Mouse (Mus musculus): Measurements from ENCODE around the gene Cyb561d1. TPM values are rescaled to one million over a fixed set of nuclear protein-coding genes. Genes with fewer than 3 reads are reported as not detected.

The Cyb561d1 gene
- total RNA-seq, 2 experiments from 2014 or later = 8.3 to 10.0 TPM

DNA sequence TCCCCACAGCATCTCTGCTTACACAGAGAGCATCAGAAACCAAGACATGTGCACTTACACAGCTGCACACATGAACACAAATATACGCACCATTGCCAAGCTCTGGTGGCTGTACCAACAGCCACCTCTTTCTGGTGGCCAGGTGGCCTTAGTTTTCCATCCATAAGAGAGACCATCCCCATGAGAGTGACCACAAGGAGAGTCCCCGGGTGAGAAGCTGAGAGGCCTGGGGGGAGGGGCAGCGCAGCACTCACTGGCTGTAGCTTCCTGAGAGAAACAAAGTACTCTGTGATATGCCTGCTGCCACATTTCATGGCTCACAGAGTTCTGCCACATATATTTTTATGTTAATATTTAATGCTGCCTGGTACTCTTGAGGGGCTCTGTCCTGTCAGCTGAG lies 31.8 kb downstream of the Cyb561d1 start:
- DNase-seq (ENCODE audit: low spot score in 2 of 2) = no peak

DNA sequence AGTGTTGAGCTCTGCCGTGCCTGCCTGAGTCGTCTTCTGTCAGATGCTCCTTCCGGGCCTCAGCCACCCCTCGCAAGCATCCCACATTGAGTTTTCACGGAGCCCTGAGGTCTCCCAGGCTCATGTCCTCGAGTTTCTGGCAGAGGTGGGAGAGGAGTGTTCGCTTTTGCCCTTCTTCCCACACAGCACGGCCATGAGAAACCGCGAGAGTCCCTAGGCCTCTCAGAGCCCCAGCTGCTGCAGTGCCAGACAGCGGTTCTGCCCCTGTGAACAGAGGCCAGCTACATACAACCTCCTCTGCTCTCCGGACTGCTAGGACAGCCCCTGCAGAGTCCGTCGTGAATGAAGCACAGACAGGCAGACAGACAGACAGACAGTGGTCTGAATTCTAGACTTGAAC lies 33.5 kb downstream of the Cyb561d1 start:
- no peak for DNase-seq (ENCODE audit: low spot score in 2 of 2)

DNA sequence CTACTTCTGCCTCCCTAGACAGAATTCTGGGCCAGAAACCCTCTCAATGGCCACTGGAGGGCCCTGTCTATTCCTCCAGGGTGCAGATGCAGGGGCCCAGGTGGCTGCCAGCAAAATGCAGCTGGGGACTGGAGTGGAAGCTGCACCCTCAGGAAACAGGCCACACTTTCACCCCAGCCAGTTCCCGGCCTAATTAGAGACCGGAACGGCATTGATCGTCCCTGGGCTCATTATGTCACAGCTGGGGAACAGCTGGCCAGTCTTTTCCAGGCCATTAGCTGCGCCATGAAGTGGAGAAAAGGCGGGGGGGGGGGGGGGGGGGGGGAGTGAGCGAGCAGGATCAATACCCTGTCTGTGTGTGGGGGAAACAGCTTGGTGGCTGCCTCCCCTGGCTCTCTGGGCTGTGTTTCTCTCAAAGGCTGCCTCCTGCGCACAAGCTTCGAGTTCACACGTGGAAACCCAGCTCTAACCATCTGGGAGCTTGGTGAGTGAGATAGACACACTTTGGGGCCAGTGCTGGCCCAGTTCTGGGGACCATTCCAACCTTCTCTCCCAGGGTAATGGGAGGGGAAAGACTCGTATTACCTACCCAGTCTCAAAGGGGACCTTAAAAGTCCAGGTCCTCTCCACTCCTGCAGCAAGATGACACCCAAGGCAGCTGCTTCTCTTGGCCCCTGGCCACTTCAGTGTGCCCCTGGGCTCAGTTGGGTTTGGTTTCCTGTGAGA lies 34.4 kb downstream of the Cyb561d1 start:
- no peak for DNase-seq (ENCODE audit: low spot score in 2 of 2)

DNA sequence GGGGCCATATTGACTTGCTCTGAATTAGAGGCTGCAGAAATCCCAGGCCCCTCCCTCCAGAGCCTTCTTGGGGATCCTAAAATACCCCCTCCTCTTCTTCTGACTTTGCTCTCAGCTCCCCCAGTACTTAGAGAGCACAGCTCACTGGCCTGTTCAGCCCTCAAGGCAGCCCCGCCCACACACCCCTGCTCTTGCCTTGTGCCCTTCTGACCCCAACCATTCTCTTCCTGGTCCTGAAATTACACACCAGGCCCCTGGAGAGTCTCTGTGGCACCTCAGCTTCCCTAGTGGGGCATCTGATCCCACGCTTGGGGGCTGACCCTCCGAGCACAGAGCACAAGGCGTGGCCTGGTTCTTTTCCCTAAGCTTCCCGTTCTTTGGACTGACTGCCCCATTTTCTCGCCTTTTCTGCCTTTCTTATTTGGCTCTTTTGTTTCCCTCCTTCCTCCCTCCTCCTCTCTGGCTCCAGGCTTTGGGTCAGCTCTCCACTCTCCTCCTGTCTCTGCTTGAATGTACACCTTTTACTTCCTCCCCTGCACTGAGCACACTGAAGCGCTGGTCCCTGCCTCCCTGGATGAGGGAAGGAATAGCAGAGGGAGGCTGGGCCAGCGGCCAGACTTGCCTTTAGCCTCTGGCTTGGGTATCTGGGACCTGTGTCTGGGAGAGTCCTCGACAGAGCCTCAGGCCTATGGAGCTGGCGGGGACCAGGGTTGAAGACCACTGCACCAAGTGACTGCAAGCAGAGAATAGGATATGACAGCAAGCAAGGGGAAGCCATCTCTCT lies 35.3 kb downstream of the Cyb561d1 start:
- no peak for DNase-seq (ENCODE audit: low spot score in 2 of 2)

DNA sequence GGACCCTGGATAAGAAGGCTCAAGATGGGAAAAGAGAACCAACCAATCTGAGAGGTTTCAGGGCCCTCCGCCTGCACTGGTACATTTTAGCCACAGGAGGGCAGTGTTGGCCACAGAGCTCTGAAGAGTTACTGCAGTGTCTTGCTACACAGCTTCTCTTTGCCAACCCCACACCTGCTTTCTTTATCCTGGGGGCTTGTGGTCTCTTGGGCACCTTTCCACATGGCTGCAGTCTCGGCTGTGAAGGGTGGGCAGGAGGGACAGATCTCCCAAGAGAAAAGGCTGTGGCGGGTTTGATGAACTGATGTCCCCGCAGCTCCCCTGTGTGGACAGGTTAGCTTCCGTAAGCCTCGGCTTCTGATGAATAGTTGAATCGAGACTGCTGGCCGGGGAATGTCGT lies 36.2 kb downstream of the Cyb561d1 start:
- DNase-seq (ENCODE audit: low spot score in 2 of 2) = peak in 1 of 2 experiments; percentile 64

DNA sequence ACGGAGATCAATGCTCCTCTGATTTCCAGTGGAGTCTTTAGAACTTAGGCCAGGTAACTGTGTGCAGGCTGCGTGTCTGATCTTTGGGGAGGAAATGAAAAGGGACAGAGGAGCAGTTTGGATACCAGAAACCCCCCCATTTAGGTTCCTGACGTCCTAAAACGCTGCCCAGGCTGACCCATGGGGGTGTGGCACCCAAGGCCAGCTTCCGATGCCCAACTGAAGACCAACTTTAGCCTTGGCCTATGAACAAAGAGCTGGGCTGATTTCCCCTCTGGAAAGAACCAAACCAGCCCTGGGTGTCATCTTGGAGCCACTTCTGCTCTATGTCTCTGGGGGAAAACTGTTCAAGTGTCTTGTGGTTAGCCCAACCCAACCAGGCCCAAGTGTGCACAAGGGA lies 36.9 kb downstream of the Cyb561d1 start:
- DNase-seq (ENCODE audit: low spot score in 2 of 2) = no peak

DNA sequence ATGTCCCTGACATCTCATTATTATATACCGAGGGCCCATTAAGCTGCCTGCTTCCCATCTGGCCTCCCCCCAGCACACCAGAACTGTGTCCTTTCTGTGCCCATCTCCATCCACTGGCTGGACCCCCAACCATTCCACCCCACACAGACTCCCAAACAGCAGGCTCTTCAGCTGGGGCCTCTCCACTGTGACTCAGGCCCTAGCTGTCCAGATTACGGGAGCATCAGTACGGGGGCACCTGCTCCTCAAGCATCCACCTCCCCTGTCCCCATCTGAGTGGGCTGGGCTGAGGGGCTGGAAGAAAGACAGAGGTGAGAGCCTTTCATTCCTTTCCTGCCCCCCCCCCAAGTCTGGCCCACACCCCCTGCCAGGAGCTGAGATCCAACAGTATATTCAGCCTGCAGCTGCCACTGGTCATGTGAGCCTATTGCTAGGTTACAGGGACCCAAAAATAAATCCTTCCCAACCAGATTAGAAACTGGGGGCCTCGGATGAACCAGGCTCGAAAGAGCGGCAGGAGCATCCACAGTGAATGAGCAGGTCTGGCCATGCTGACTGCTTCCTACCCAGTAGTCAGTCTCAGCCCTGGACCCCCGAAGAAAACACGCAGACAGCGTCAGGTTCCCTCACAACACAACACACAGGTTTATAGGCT lies 42.5 kb downstream of the Cyb561d1 start:
- DNase-seq (ENCODE audit: low spot score in 2 of 2) = no peak

DNA sequence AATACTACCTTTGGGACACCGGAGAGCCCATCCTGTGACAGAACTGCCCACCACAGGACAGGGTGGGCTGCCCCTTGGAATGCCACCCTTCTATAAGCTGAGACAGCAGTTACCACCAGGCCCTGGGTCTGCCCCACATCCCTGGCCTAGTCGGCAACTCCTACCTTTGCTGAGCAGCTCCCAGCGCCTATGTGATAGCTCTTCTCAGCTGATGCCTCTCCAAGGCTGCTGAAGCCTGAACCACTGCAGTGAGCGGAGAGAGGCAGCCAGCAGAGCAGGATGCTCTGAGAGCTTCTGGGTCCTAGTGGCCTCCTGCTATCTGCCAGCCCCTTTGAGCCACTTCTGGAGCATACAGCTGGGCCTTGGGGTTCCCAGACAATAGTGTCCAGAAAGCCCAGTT lies 46.4 kb downstream of the Cyb561d1 start, which contains the start of gene Gpr61:
TSS of gene Gpr61 (minus strand) at position 227 of the 400 bp plus-strand sequence.
- DNase-seq (ENCODE audit: low spot score in 2 of 2) = no peak

DNA sequence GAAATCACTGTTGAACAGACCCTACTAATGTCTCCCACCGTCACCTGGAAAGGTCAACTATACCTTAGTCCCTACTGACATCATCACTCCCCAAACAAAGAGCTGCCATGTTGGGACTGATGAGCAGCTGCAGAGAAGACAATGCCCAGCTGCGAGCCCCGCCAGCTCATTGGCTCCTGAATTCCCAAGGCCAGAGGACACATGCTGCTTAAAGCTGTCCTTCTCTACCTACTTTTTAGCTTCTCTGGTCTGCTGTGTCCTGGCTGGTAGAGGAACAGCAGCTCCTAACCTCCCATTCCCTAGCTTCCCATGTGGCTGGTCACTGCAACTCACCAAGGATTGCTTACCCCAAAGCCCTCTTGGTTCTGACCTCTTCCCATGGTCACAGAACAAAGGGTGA lies 48.7 kb downstream of the Cyb561d1 start:
- DNase-seq (ENCODE audit: low spot score in 2 of 2) = no peak

DNA sequence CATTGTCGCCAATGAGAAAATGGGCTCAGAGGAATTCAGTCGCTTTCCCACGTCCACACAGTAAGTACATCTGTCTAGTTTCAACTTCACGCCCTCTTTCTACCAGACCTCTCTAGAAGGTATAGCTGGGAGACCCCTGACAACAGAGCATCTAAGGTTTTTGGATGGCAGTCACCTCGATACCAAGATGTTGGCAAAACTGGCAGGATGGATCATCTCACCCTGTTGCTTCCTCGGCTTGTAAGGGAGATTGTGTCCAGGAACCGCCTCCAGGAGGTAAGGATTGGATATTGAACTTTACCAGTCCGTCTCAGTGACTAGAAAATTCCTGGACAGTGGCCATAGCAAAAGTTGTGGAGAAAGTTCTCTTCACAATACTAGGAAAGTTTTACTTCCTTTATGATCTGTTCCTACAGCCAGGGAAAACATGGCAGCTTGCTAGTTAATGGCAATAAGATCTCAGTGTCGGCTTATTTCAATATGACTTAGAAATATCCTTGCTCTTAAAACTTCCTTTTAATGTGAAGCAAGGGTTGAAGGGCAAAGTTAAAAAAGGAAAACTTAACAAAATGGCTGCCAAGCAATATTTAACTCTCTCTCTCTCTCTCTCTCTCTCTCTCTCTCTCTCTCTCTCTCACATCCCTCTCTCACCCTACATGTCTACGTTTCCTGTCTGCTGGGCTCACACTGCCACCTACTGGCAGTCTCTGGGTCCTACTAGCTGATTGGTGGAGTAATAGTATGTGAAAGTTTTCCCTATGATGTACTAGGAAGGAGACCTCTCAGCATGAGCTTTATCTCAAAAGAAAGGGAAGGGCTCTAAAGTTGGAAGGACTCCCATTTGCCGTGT lies 53.4 kb downstream of the Cyb561d1 start:
- peak; percentile 42 to 80 for DNase-seq (ENCODE audit: low spot score in 2 of 2)

DNA sequence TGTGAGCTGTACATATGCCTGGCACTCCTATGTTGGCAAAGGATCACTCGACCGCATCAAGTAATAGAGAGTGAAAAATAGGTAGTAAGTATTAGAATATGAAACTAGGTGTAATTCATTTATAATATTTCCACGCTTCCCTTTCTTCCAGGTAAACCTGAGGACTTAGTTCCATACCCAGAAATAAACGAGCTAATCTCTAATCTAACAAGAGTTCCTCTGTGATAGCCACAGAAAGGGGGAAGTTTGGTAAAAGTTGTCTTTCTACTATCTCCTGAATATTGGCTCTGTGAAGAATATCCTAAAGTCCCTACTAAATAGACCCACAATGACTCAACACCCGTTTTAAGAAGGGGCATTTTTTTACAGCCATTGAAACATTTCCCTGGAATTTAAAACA lies 54.3 kb downstream of the Cyb561d1 start:
- no peak for DNase-seq (ENCODE audit: low spot score in 2 of 2)

Other genes starting within 250 kb of the Cyb561d1 start
- under 1 TPM in 1 of 2 experiments, not detected in 1; 0.31 TPM for gene Gstm3, start 231.9 kb downstream of the Cyb561d1 start, total RNA-seq (2021)
- 100 to 1,000 TPM; 134 to 153 TPM for gene Gstm2, start 214.8 kb downstream of the Cyb561d1 start, total RNA-seq (2021)
- gene Gstm1, start 183.2 kb downstream of the Cyb561d1 start, total RNA-seq (2021) = 100 to 1,000 TPM; 144 to 170 TPM
- 10 to 100 TPM; 15.6 to 16.5 TPM for gene Gstm4, start 156.3 kb downstream of the Cyb561d1 start, total RNA-seq (2021)
- 100 to 1,000 TPM; 101 to 109 TPM for gene Ampd2, start 114.6 kb downstream of the Cyb561d1 start, total RNA-seq (2021)
- gene Gnat2, start 108.4 kb downstream of the Cyb561d1 start, total RNA-seq (2021) = 1 to 10 TPM; 3.9 to 4.1 TPM
- 100 to 1,000 TPM; 128 to 135 TPM for gene Gnai3, start 55.1 kb downstream of the Cyb561d1 start, total RNA-seq (2021)
- gene Gpr61, start 46.3 kb downstream of the Cyb561d1 start, total RNA-seq (2021) = under 1 TPM; 0.25 to 0.39 TPM
- 10 to 100 TPM; 17.0 to 18.5 TPM for gene Amigo1, start 14.9 kb downstream of the Cyb561d1 start, total RNA-seq (2021)
- gene Atxn7l2, start 9.7 kb upstream of the Cyb561d1 start, total RNA-seq (2021) = 10 to 100 TPM; 15.6 to 16.9 TPM
- gene Sypl2, start 25.4 kb upstream of the Cyb561d1 start, total RNA-seq (2021) = 10 to 100 TPM in 1 of 2 experiments, 1 to 10 TPM in 1; 6.7 to 12.2 TPM
- 100 to 1,000 TPM in 1 of 2 experiments, 10 to 100 TPM in 1; 99.9 to 102 TPM for gene Psma5, start 55.7 kb upstream of the Cyb561d1 start, total RNA-seq (2021)
- 10 to 100 TPM; 31.7 to 32.5 TPM for gene Sort1, start 82.9 kb upstream of the Cyb561d1 start, total RNA-seq (2021)
- gene Mybphl, start 163.7 kb upstream of the Cyb561d1 start, total RNA-seq (2021) = not detected
- 10 to 100 TPM; 13.0 to 15.2 TPM for gene Psrc1, start 182.6 kb upstream of the Cyb561d1 start, total RNA-seq (2021)
- gene Celsr2, start 214.3 kb upstream of the Cyb561d1 start, total RNA-seq (2021) = 10 to 100 TPM; 15.3 to 25.8 TPM
- gene Sars, start 244.0 kb upstream of the Cyb561d1 start, total RNA-seq (2021) = 100 to 1,000 TPM; 163 to 171 TPM

Data from adrenal gland, postnatal 4 days (tissue).